7 mouse cellular contexts compared by ENCODE assay signal in the genomic region with DNA sequence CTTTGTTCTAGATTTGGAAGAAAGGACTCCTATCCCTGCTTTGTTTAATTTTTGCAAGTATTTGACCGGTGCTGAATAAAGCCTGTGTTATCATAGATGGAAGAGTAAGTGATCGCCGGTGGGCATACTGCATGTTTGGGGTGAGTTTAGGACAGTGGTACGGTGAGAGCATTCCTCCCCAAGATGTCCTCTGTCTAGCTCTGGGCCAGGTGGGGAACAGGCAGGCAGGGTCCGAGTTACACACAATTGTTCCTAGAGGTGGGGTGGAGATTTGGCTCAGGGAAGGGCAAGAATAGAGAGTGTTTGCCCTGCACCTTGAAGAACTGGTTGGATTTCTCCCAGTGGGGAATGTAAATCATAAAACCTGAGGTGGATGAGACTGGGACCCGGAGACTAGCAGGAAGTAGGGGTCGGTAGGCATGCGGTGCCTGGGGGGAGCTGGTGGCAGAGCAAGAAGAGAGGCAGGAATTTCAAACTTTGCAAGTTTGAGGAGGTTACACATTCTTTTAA. TPM values are rescaled to one million over a fixed set of nuclear protein-coding genes. Genes with fewer than 3 reads are reported as not detected.
A peak's percentile ranks its signal among the peaks of the same experiment; 100 is the strongest.
DNase-seq lines count a peak whose midpoint lies in the region; ATAC-seq and TF ChIP-seq lines count a peak whose summit lies in the region.

No protein-coding gene starts in this region.

- DNase-seq in kidney, postnatal 4 days = peak; percentile 20 to 30
- DNase-seq in kidney, postnatal 10 days = no peak
- DNase-seq in heart, postnatal 0 days (ENCODE audit: low spot score) = no peak
- no peak for DNase-seq in limb, embryonic 11.5 days (ENCODE audit: low spot score)
- no peak for DNase-seq in retina, postnatal 1 day
- DNase-seq in adipocyte (ENCODE audit: low spot score) = no peak

- H3K9me3 ChIP-seq in heart, postnatal 0 days (replicated peaks; ENCODE audit: control insufficient read depth, low read length) = no peaks in the 10 kb centered on the region
- no peaks in the 10 kb centered on the region for H3K9me3 ChIP-seq in limb, embryonic 11.5 days (ENCODE audit: control insufficient read depth, low read length)
- no peaks in the 10 kb centered on the region for H3K9me3 ChIP-seq in neural tube, embryonic 12.5 days

- H3K27ac ChIP-seq in heart, postnatal 0 days (ENCODE audit: low read depth) = 0 out of 2 replicates have a peak overlapping the region, but pooled peaks have one; percentile 97
- H3K27ac ChIP-seq in limb, embryonic 11.5 days (replicated peaks; ENCODE audit: low read depth, low read length) = no peak overlapping the region
- H3K27ac ChIP-seq in neural tube, embryonic 12.5 days = no peak overlapping the region

- no peak for TF ChIP-seq EP300 in heart, postnatal 0 days (IDR thresholded peaks at IDR 0.05; ENCODE audit: low read depth)

- H3K4me1 ChIP-seq in heart, postnatal 0 days (ENCODE audit: control insufficient read depth, insufficient read depth) = peaks cover 42% of the 10 kb centered on the region
- H3K4me1 ChIP-seq in limb, embryonic 11.5 days (ENCODE audit: control insufficient read depth, insufficient read depth, low read length) = peaks cover 26% of the 10 kb centered on the region
- peaks cover 33% of the 10 kb centered on the region for H3K4me1 ChIP-seq in neural tube, embryonic 12.5 days

- H3K9ac ChIP-seq in heart, postnatal 0 days (replicated peaks; ENCODE audit: low read depth, low read length) = no peak overlapping the region
- no peak overlapping the region for H3K9ac ChIP-seq in limb, embryonic 11.5 days (ENCODE audit: low read length)
- H3K9ac ChIP-seq in neural tube, embryonic 12.5 days = no peak overlapping the region

- ATAC-seq in heart, postnatal 0 days (ENCODE audit: insufficient read depth, low read depth) = no peak
- no peak for ATAC-seq in limb, embryonic 11.5 days (ENCODE audit: insufficient number of reproducible peaks, low FRiP score, low TSS enrichment, low read depth)
- no peak for ATAC-seq in neural tube, embryonic 12.5 days (ENCODE audit: low FRiP score, low read depth)

- 69% methylated on average over 8 of the region's 8 CpGs for WGBS in heart, postnatal 0 days
- 66% methylated on average over 8 of the region's 8 CpGs for WGBS in limb, embryonic 11.5 days
- WGBS in neural tube, embryonic 12.5 days = 81% methylated on average over 8 of the region's 8 CpGs

- peak overlapping the region; percentile 67; the same call in 1 of the 2 replicates for H3K4me2 ChIP-seq in heart, postnatal 0 days (ENCODE audit: low read depth, low read length)
- peak overlapping the region; percentile 66; the same call in 1 of the 2 replicates for H3K4me2 ChIP-seq in limb, embryonic 11.5 days (ENCODE audit: low read depth, severe bottlenecking)
- peak overlapping the region; percentile 62 for H3K4me2 ChIP-seq in neural tube, embryonic 12.5 days (replicated peaks)

- H3K4me3 ChIP-seq in heart, postnatal 0 days (ENCODE audit: low read depth, low read length) = peak overlapping the region; percentile 68; the same call in 1 of the 2 replicates
- no peak overlapping the region for H3K4me3 ChIP-seq in limb, embryonic 11.5 days (ENCODE audit: low read depth, low read length)
- H3K4me3 ChIP-seq in neural tube, embryonic 12.5 days = no peak overlapping the region

- no peaks in the 10 kb centered on the region for H3K27me3 ChIP-seq in heart, postnatal 0 days (ENCODE audit: control insufficient read depth, insufficient read depth, low read length)
- H3K27me3 ChIP-seq in limb, embryonic 11.5 days (ENCODE audit: control insufficient read depth, insufficient read depth, low read length) = no peaks in the 10 kb centered on the region
- H3K27me3 ChIP-seq in neural tube, embryonic 12.5 days (replicated peaks) = 0 out of 2 replicates have a peak, but pooled peaks cover 3% of the 10 kb centered on the region

- TF ChIP-seq CTCF in heart, postnatal 0 days (IDR thresholded peaks at IDR 0.05; ENCODE audit: low read depth) = no peak

- no peaks in the 10 kb centered on the region for H3K36me3 ChIP-seq in heart, postnatal 0 days (replicated peaks; ENCODE audit: control insufficient read depth, insufficient read depth, low read length)
- no peaks in the 10 kb centered on the region for H3K36me3 ChIP-seq in limb, embryonic 11.5 days (ENCODE audit: control insufficient read depth, insufficient read depth, low read length)
- H3K36me3 ChIP-seq in neural tube, embryonic 12.5 days = no peaks in the 10 kb centered on the region

RNA-seq across cellular contexts. Expression of a gene that starts 2.3 kb away (rescaled TPM):
- 9.5 and 10.0 TPM in 2 replicates for total RNA-seq in heart, postnatal 0 days (2014; rRNA removed; ENCODE audit: low replicate concordance)
- polyA plus RNA-seq in heart, postnatal 0 days (2015; fragmentation: Nextera tagmentation; extraction: Ambion mirVana) = 26.6 and 27.2 TPM in 2 replicates
- polyA plus RNA-seq in limb, embryonic 11.5 days (2014; fragmentation: Nextera tagmentation; extraction: Ambion mirVana) = 58.9 and 59.4 TPM in 2 replicates
- 49.4 and 53.3 TPM in 2 replicates for polyA plus RNA-seq in neural tube, embryonic 12.5 days (2016; fragmentation: Nextera tagmentation; extraction: Ambion mirVana)

RNA-seq across cellular contexts. Expression of a gene that starts 2.7 kb away (rescaled TPM):
- total RNA-seq in heart, postnatal 0 days (2014; rRNA removed; ENCODE audit: low replicate concordance) = 11.0 and 13.2 TPM in 2 replicates
- polyA plus RNA-seq in heart, postnatal 0 days (2015; fragmentation: Nextera tagmentation; extraction: Ambion mirVana) = 7.0 and 7.4 TPM in 2 replicates
- 7.5 and 7.8 TPM in 2 replicates for polyA plus RNA-seq in limb, embryonic 11.5 days (2014; fragmentation: Nextera tagmentation; extraction: Ambion mirVana)
- 8.0 TPM in 2 replicates for polyA plus RNA-seq in neural tube, embryonic 12.5 days (2016; fragmentation: Nextera tagmentation; extraction: Ambion mirVana)

RNA-seq across cellular contexts. Expression of a gene that starts 32.0 kb away (rescaled TPM):
- total RNA-seq in heart, postnatal 0 days (2014; rRNA removed; ENCODE audit: low replicate concordance) = 0.23 and 1.2 TPM in 2 replicates
- polyA plus RNA-seq in heart, postnatal 0 days (2015; fragmentation: Nextera tagmentation; extraction: Ambion mirVana) = 0.48 and 0.58 TPM in 2 replicates
- 5.8 and 7.3 TPM in 2 replicates for polyA plus RNA-seq in limb, embryonic 11.5 days (2014; fragmentation: Nextera tagmentation; extraction: Ambion mirVana)
- polyA plus RNA-seq in neural tube, embryonic 12.5 days (2016; fragmentation: Nextera tagmentation; extraction: Ambion mirVana) = 2.9 and 4.2 TPM in 2 replicates

RNA-seq across cellular contexts. Expression of a gene that starts 57.4 kb away (rescaled TPM):
- 12.2 and 18.8 TPM in 2 replicates for total RNA-seq in heart, postnatal 0 days (2014; rRNA removed; ENCODE audit: low replicate concordance)
- polyA plus RNA-seq in heart, postnatal 0 days (2015; fragmentation: Nextera tagmentation; extraction: Ambion mirVana) = 5.5 and 5.8 TPM in 2 replicates
- polyA plus RNA-seq in limb, embryonic 11.5 days (2014; fragmentation: Nextera tagmentation; extraction: Ambion mirVana) = 18.7 and 20.8 TPM in 2 replicates
- 17.7 and 20.5 TPM in 2 replicates for polyA plus RNA-seq in neural tube, embryonic 12.5 days (2016; fragmentation: Nextera tagmentation; extraction: Ambion mirVana)

Comparison
In these comparisons a context has a peak if more than half of its experiments do, and no peak if none do; other contexts are left out.
1. DNase-seq: peak in kidney, postnatal 4 days (2 of 2); none in kidney, postnatal 10 days (single experiment), heart, postnatal 0 days (single experiment), limb, embryonic 11.5 days (single experiment), retina, postnatal 1 day (single experiment) and adipocyte (single experiment).
2. Peak in every context shown above with its lines, with median percentiles within 50 percentile points of each other: H3K4me2 ChIP-seq.